Mouse (Mus musculus) MEL (cell line): ENCODE data around the gene Spata9. TPM values are rescaled to one million over a fixed set of nuclear protein-coding genes. Genes with fewer than 3 reads are reported as not detected.

ENCODE experiments used
- DNase-seq: peaks from one replicate; pipeline ENCODE4 v3.0.0; 2011; ENCODE audit warnings: low read depth, low spot score
- H3K27ac ChIP-seq: 2 replicates; pipeline ENCODE4 v1.5.1; 2012; ENCODE audit warnings: low read depth, mild to moderate bottlenecking, control low read depth, low read length, moderate library complexity; ENCODE audit not compliant: control insufficient read depth
- H3K27me3 ChIP-seq, 2 experiments: fragments of 150-350 bp in 1 of 2; sonication (generic) in 1 of 2; 2 replicates each; pipeline ENCODE4 v1.6.1; 2012; ENCODE audit warnings: low read length in 2 of 2, mild to moderate bottlenecking in 2 of 2, improper control_type of control experiment in 1 of 2, moderate library complexity in 1 of 2; ENCODE audit not compliant: insufficient read depth in 2 of 2, control insufficient read depth in 1 of 2
- H3K36me3 ChIP-seq, 2 experiments: 2 replicates each; pipeline ENCODE4 v1.6.1; 2012 to 2014; ENCODE audit warnings: low read length in 2 of 2, improper control_type of control experiment in 1 of 2, inconsistent platforms in 1 of 2, mild to moderate bottlenecking in 1 of 2; ENCODE audit not compliant: insufficient read depth in 2 of 2, control insufficient read depth in 1 of 2
- H3K4me1 ChIP-seq, 2 experiments: fragments of 150-350 bp in 1 of 2; sonication (generic) in 1 of 2; 2 replicates each; pipeline ENCODE4 v1.6.1; 2012; ENCODE audit warnings: low read length in 2 of 2, improper control_type of control experiment in 1 of 2, mild to moderate bottlenecking in 1 of 2; ENCODE audit not compliant: insufficient read depth in 2 of 2, control insufficient read depth in 1 of 2
- H3K4me3 ChIP-seq, 2 experiments: fragments of 150-350 bp in 1 of 2; sonication (generic) in 1 of 2; 2 replicates each; pipeline ENCODE4 v1.5.1; 2012; ENCODE audit warnings: low read depth in 2 of 2, low read length in 2 of 2, mild to moderate bottlenecking in 2 of 2, moderate library complexity in 2 of 2, control low read depth in 1 of 2, improper control_type of control experiment in 1 of 2; ENCODE audit not compliant: control insufficient read depth in 1 of 2, insufficient read depth in 1 of 2
- H3K79me2 ChIP-seq: 2 replicates; pipeline ENCODE4 v1.6.1; 2012; ENCODE audit warnings: mild to moderate bottlenecking, low read length, moderate library complexity; ENCODE audit not compliant: control insufficient read depth, poor library complexity, insufficient read depth
- H3K9ac ChIP-seq: 2 replicates; pipeline ENCODE4 v1.6.1; 2012; ENCODE audit warnings: low read depth, mild to moderate bottlenecking, control low read depth, low read length, moderate library complexity; ENCODE audit not compliant: control insufficient read depth, poor library complexity, severe bottlenecking
- H3K9me3 ChIP-seq: fragments of 150-350 bp; sonication (generic); replicated peaks from 2 replicates; pipeline ENCODE4 v1.6.1; 2012; ENCODE audit warnings: mild to moderate bottlenecking, low read length, improper control_type of control experiment, moderate library complexity; ENCODE audit not compliant: insufficient read depth
- BHLHE40 ChIP-seq: IDR thresholded peaks from 2 replicates; pipeline ENCODE4 v1.6.1; 2012; ENCODE audit warnings: low read depth, mild to moderate bottlenecking, inconsistent platforms, low read length, improper control_type of control experiment, borderline replicate concordance
- CHD1 ChIP-seq: IDR thresholded peaks from 2 replicates; pipeline ENCODE4 v1.6.1; 2012; ENCODE audit warnings: low read depth, mild to moderate bottlenecking, inconsistent platforms, low read length, improper control_type of control experiment
- CTCF ChIP-seq, 3 experiments: IDR thresholded peaks in 2 of 3; conservative IDR thresholded peaks in 1 of 3; 2 replicates each; pipeline ENCODE4 v1.5.1; 2011 to 2012; ENCODE audit warnings: low read length in 3 of 3, low read depth in 2 of 3, mild to moderate bottlenecking in 2 of 3, improper control_type of control experiment in 1 of 3, inconsistent platforms in 1 of 3, mixed read lengths in 1 of 3, moderate library complexity in 1 of 3; ENCODE audit not compliant: control insufficient read depth in 1 of 3, insufficient read depth in 1 of 3, poor library complexity in 1 of 3, severe bottlenecking in 1 of 3
- ELF1 ChIP-seq: IDR thresholded peaks from 2 replicates; pipeline ENCODE4 v1.6.1; 2014; ENCODE audit warnings: low read depth, mild to moderate bottlenecking, inconsistent platforms, low read length, improper control_type of control experiment, moderate library complexity
- EP300 ChIP-seq, 2 experiments: IDR thresholded peaks; 2 replicates each; pipeline ENCODE4 v1.6.1; 2011; ENCODE audit warnings: improper control_type of control experiment in 2 of 2, low read length in 2 of 2, low read depth in 1 of 2, mild to moderate bottlenecking in 1 of 2
- ETS1 ChIP-seq: IDR thresholded peaks from 2 replicates; pipeline ENCODE4 v1.6.1; 2012; ENCODE audit warnings: low read depth, mild to moderate bottlenecking, inconsistent platforms, low read length, improper control_type of control experiment, moderate library complexity
- GABPA ChIP-seq: IDR thresholded peaks from 2 replicates; pipeline ENCODE4 v1.6.1; 2012; ENCODE audit warnings: low read depth, mild to moderate bottlenecking, inconsistent platforms, low read length, improper control_type of control experiment, moderate library complexity
- HCFC1 ChIP-seq: IDR thresholded peaks from 2 replicates; pipeline ENCODE4 v1.6.1; 2012; ENCODE audit warnings: low read depth, mild to moderate bottlenecking, inconsistent platforms, low read length, improper control_type of control experiment, moderate library complexity
- JUND ChIP-seq: IDR thresholded peaks from 2 replicates; pipeline ENCODE4 v1.6.1; 2011; ENCODE audit warnings: low read depth, mild to moderate bottlenecking, improper control_type of control experiment, low read length
- KAT2A ChIP-seq: conservative IDR thresholded peaks from 2 replicates; pipeline ENCODE4 v1.6.1; 2012; ENCODE audit warnings: low read depth, low read length, improper control_type of control experiment, inconsistent platforms
- MAFK ChIP-seq: IDR thresholded peaks from 2 replicates; pipeline ENCODE4 v1.6.1; 2011; ENCODE audit warnings: low read depth, mild to moderate bottlenecking, low read length, improper control_type of control experiment, borderline replicate concordance
- MAZ ChIP-seq: IDR thresholded peaks from 2 replicates; pipeline ENCODE4 v1.6.1; 2012; ENCODE audit warnings: low read depth, mild to moderate bottlenecking, inconsistent platforms, low read length, improper control_type of control experiment
- MXI1 ChIP-seq: IDR thresholded peaks from 2 replicates; pipeline ENCODE4 v1.6.1; 2011; ENCODE audit warnings: mild to moderate bottlenecking, low read depth, low read length, improper control_type of control experiment
- MYC ChIP-seq: IDR thresholded peaks from 2 replicates; pipeline ENCODE4 v1.6.1; 2011; ENCODE audit warnings: low read depth, mild to moderate bottlenecking, low read length, improper control_type of control experiment, moderate library complexity
- NELFE ChIP-seq: IDR thresholded peaks from 2 replicates; pipeline ENCODE4 v1.6.1; 2011; ENCODE audit warnings: low read depth, low read length, improper control_type of control experiment
- POLR2AphosphoS2 ChIP-seq: IDR thresholded peaks from 2 replicates; pipeline ENCODE4 v1.6.1; 2011; ENCODE audit warnings: low read length, improper control_type of control experiment
- POLR2AphosphoS5 ChIP-seq: IDR thresholded peaks from 2 replicates; pipeline ENCODE4 v1.6.1; 2012; ENCODE audit warnings: low read depth, borderline replicate concordance, mild to moderate bottlenecking, inconsistent platforms, low read length, moderate library complexity, mixed read lengths
- RAD21 ChIP-seq: IDR thresholded peaks from 2 replicates; pipeline ENCODE4 v1.6.1; 2011; ENCODE audit warnings: mild to moderate bottlenecking, low read depth, low read length, improper control_type of control experiment
- UBTF ChIP-seq: IDR thresholded peaks from 2 replicates; pipeline ENCODE4 v1.6.1; 2012; ENCODE audit warnings: low read depth, mild to moderate bottlenecking, inconsistent platforms, low read length, improper control_type of control experiment, moderate library complexity, borderline replicate concordance; ENCODE audit not compliant: insufficient read depth
- ZC3H11A ChIP-seq: IDR thresholded peaks from 2 replicates; pipeline ENCODE4 v1.6.1; 2012; ENCODE audit warnings: low read depth, mild to moderate bottlenecking, inconsistent platforms, low read length, improper control_type of control experiment
- ZKSCAN1 ChIP-seq: IDR thresholded peaks from 2 replicates; pipeline ENCODE4 v1.6.1; 2012; ENCODE audit warnings: low read depth, mild to moderate bottlenecking, inconsistent platforms, low read length, improper control_type of control experiment, moderate library complexity
- ZMIZ1 ChIP-seq: IDR thresholded peaks from 2 replicates; pipeline ENCODE4 v1.6.1; 2012; ENCODE audit warnings: low read depth, mild to moderate bottlenecking, inconsistent platforms, low read length, improper control_type of control experiment, moderate library complexity
- polyA plus RNA-seq, 2 experiments: library from polyadenylated mRNA; stranded (reverse) in 1 of 2; unstranded in 1 of 2; fragments of >175 nt in 1 of 2; fragments of >200 nt in 1 of 2; gene quantifications; 2 replicates each; pipeline versions ENCODE4 v1.2.1 to v1.2.4; 2012; ENCODE audit warnings: low replicate concordance in 2 of 2, low read depth in 1 of 2; ENCODE audit not compliant: insufficient read length in 2 of 2, insufficient read depth in 1 of 2, missing spikeins in 1 of 2
- total RNA-seq: library from RNA; depleted of rRNA; stranded (reverse); fragments of 300-350 nt; gene quantifications from 2 replicates; pipeline ENCODE4 v1.2.3, GENCODE M21; 2012

Gene Spata9
- total and polyA plus RNA-seq, 3 experiments = 0.78 TPM; not detected in 2

DNA sequence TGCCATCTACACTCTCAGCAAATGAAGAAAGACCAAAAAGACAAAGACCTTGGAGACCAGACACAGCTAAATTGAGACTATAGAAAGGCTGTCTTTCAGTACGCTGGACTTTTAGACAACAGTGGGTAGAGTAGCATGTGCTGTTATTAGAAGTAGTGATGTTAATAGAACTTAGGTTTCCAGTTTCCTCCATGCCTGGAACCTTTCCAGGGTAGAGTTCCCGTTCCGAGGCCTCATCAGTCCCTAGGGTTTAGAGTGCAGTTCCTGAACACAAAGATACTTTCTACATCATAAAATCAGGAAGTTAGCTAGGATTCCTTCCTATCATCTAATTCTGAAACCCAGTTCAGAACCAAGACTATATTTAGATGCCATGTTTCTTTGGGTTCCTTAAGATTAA lies 57.6 kb downstream of the Spata9 start:
- Histone ChIP-seq H3K4me1 (peaks cover 0 to 3% of the 10 kb centered on the region in 2 experiments; a peak in 1 of 4 replicates), H3K27me3 (no peaks in the 10 kb centered on the region), H3K36me3 (peaks cover 0 to 2% of the 10 kb centered on the region in 2 experiments; a peak in 1 of 4 replicates), H3K79me2 (no peaks in the 10 kb centered on the region), H3K9ac (no peak overlapping the region), H3K9me3 (no peaks in the 10 kb centered on the region), H3K27ac (no peak overlapping the region), H3K4me3 (no peak overlapping the region)
- no peak for DNase-seq
- no peak for TF ChIP-seq GABPA
- no peak for TF ChIP-seq ELF1
- no peak for TF ChIP-seq EP300 (IDR thresholded peaks at IDR 0.05; ENCODE audit: low read depth in 1 of 2, low read length in 2 of 2)
- TF ChIP-seq MYC = no peak

DNA sequence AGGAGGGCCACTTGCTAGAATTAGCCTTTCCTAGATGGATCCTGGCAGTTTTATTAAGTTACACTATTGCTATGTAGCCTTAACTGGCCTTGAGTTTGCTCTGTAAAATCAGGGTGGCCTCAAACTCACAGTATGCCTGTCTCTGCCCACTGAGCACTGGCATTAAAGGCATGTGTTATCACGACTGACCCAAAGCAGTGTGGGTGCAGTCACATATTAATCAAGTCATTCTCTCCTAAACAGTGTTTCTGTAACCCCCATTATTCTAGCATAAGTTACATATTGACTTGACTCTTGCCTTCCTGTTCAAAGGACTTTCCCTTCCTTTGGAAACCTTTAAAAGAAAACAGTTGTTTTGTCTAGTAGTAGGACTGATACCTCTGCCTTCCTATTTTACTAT lies 75.5 kb downstream of the Spata9 start:
- Histone ChIP-seq H3K9me3 (no peaks in the 10 kb centered on the region), H3K79me2 (no peaks in the 10 kb centered on the region), H3K4me1 (no peaks in the 10 kb centered on the region), H3K27me3 (no peaks in the 10 kb centered on the region), H3K9ac (no peak overlapping the region), H3K27ac (no peak overlapping the region), H3K4me3 (no peak overlapping the region), H3K36me3 (no peaks in the 10 kb centered on the region)
- no peak for DNase-seq
- TF ChIP-seq UBTF = no peak
- no peak for TF ChIP-seq GABPA

DNA sequence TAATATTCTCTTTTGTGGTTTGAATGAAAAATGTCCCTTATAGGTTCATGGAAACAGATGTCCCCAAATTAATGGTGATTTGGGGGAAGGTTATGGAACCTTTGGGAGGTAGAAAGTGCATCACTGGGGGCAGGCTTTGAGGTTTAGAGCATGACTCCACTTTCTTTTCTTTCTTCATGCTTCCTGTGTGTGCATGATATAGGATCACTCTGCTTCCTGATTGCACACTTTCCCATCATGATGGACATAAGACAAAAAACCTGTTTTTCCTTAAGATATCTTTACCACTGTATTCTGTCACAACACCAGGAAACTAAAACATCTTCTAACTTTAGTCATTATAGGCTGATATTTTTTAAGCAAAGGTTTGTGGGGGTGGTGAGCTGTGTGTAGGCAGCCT lies 78.0 kb downstream of the Spata9 start:
- no peaks in the 10 kb centered on the region for H3K9me3 ChIP-seq
- no peak overlapping the region for H3K27ac ChIP-seq
- no peak overlapping the region for H3K9ac ChIP-seq
- no peaks in the 10 kb centered on the region for H3K4me1 ChIP-seq
- no peaks in the 10 kb centered on the region for H3K36me3 ChIP-seq
- no peak for DNase-seq
- H3K79me2 ChIP-seq = no peaks in the 10 kb centered on the region
- H3K4me3 ChIP-seq = no peak overlapping the region
- H3K27me3 ChIP-seq = no peaks in the 10 kb centered on the region
- TF ChIP-seq HCFC1 (no peak), CHD1 (no peak), MYC (no peak), ZKSCAN1 (no peak), MAFK (no peak), MXI1 (no peak), MAZ (no peak), KAT2A (no peak), GABPA (no peak), ZMIZ1 (no peak), BHLHE40 (no peak), ETS1 (no peak), POLR2AphosphoS2 (no peak), EP300 (IDR thresholded peaks at IDR 0.05; ENCODE audit: low read depth in 1 of 2, low read length in 2 of 2) (no peak), RAD21 (no peak), CTCF (IDR thresholded peaks at IDR 0.05 in 2 of 3, conservative IDR thresholded peaks at IDR 0.05 in 1 of 3; ENCODE audit: control insufficient read depth in 1 of 3, insufficient read depth in 1 of 3, low read depth in 2 of 3, low read length in 3 of 3, poor library complexity in 1 of 3, severe bottlenecking in 1 of 3) (no peak), JUND (no peak), NELFE (no peak), POLR2AphosphoS5 (no peak), ZC3H11A (no peak)
